Mouse (Mus musculus) intestine, postnatal 0 days (tissue): Measurements from ENCODE around the gene Naa35. TPM values are rescaled to one million over a fixed set of nuclear protein-coding genes. Genes with fewer than 3 reads are reported as not detected.

Experiments
- ATAC-seq: fragments of 200-750 bp; cut with Nextera tagmentation; 2 replicates; pipeline ENCODE4 v1.8.0; 2017; ENCODE audit warnings: mild to moderate bottlenecking, moderate TSS enrichment, moderate library complexity
- H3K27ac ChIP-seq: fragments of 300-500 bp; sonication (generic); 2 replicates; pipeline ENCODE4 v1.5.1; 2014; ENCODE audit warnings: mild to moderate bottlenecking, low read depth, low read length, moderate library complexity
- H3K27me3 ChIP-seq: fragments of 300-500 bp; sonication (generic); replicated peaks from 2 replicates; pipeline ENCODE4 v1.6.1; 2014; ENCODE audit warnings: low read length, mixed read lengths; ENCODE audit not compliant: control insufficient read depth, insufficient read depth
- H3K36me3 ChIP-seq: fragments of 300-500 bp; sonication (generic); 2 replicates; pipeline ENCODE4 v1.6.1; 2014; ENCODE audit warnings: mild to moderate bottlenecking, moderate library complexity; ENCODE audit not compliant: control insufficient read depth, insufficient read depth
- H3K4me1 ChIP-seq: fragments of 300-500 bp; sonication (generic); replicated peaks from 2 replicates; pipeline ENCODE4 v1.6.1; 2014; ENCODE audit warnings: antibody characterized with exemption, low read length, mixed read lengths; ENCODE audit not compliant: control insufficient read depth, insufficient read depth
- H3K4me2 ChIP-seq: fragments of 300-500 bp; sonication (generic); replicated peaks from 2 replicates; pipeline ENCODE4 v1.6.1; 2014; ENCODE audit warnings: low read depth, mild to moderate bottlenecking, moderate library complexity
- H3K4me3 ChIP-seq: fragments of 300-500 bp; sonication (generic); 2 replicates; pipeline ENCODE4 v1.5.1; 2014; ENCODE audit warnings: low read depth, low read length
- H3K9ac ChIP-seq: fragments of 300-500 bp; sonication (generic); 2 replicates; pipeline ENCODE4 v1.6.1; 2014; ENCODE audit warnings: mild to moderate bottlenecking, low read depth, low read length
- H3K9me3 ChIP-seq: fragments of 300-500 bp; sonication (generic); 2 replicates; pipeline ENCODE4 v1.6.1; 2016; ENCODE audit warnings: mixed run types; ENCODE audit not compliant: control insufficient read depth
- CTCF ChIP-seq: sonication (generic); IDR thresholded peaks from 2 replicates; pipeline ENCODE4 v1.5.1; 2016; ENCODE audit warnings: low read depth, mild to moderate bottlenecking, control low read depth, antibody characterized with exemption, moderate library complexity
- WGBS: fragments of 180-500 bp; shearing (Covaris S2); extraction: QIAGEN DNeasy Blood & Tissue Kit; methylation state at CpG from one replicate; pipeline ENCODE4 v1.1.7; 2014; 5-methylcytosine and 5-hydroxymethylcytosine counted together
- polyA plus RNA-seq: library from polyadenylated mRNA; unstranded; fragments of >200 nt; fragmentation: Nextera tagmentation; extraction: Ambion mirVana; gene quantifications from 2 replicates; pipeline ENCODE4 v1.2.1, GENCODE M21; 2015

Gene Naa35
- polyA plus RNA-seq, 1 experiment from 2014 or later: 39.8 TPM

DNA sequence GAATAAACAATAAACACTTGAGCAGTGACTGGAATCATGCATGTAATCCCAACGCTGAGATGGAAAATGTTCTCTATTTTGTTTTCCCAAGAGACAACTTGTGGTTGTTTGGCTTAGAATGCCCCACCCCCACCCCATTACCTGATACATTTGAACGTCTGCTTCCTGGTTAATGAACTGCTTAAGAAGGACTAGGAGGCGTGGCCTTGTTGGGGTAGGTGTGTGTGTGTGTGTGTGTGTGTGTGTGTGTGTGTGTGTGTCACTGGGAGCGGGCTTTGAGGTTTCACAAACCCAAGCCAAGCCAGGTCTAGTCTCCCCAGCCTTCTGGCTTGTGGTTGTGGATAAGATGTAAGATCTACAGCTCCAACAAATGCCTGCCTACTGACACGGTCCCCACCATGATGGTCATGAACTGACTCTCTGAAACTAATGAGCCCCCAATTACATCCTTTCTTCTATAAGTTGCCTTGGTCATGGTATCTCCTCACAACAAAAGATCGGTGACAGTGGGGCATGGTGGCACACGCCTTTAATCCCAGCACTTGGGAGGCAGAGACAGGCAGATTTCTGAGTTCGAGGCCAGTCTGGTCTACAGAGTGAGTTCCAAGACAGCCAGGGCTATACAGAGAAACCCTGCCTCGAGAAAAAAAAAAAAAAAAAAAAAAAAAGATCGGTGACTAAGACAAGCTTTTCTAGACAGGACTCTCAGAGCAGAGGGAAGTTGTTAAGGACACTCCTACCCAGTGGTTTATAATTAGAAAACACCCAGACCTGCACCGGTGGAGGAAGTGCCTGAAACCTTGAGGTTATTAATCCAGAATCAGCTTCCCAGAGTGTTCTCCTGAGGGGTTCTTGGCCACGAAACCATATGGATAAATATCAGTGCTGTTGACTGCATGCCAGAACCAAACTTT is 91.5 kb downstream of the Naa35 start:
- TF ChIP-seq CTCF: no peak
- Histone ChIP-seq H3K9me3 (no peaks in the 10 kb centered on the region), H3K4me3 (no peak overlapping the region), H3K36me3 (no peaks in the 10 kb centered on the region), H3K9ac (no peak overlapping the region), H3K4me2 (no peak overlapping the region), H3K27ac (no peak overlapping the region), H3K4me1 (no peaks in the 10 kb centered on the region), H3K27me3 (no peaks in the 10 kb centered on the region)
- 67% methylated on average over 12 of the region's 12 CpGs for WGBS
- ATAC-seq: no peak

DNA sequence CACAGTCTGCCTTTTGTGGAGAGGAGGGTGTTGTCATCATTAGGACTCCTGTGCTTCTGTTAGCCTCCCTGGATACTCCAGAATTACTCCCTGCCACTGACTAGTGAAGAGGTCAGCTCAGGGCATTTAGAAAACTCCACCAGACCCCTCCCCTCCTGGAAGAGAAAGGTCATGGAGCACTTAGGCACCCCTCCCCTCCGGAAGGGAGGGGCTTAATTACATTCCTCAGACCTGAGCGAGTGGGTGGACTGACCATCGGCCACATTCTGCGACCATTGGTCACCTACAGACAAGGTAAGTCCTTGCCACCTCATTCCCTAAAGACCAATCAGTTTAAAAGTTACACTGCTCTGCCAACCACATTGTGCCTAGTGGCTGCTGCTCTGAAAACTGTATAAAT is 94.2 kb downstream of the Naa35 start:
- no peak for TF ChIP-seq CTCF
- no peaks in the 10 kb centered on the region for H3K4me1 ChIP-seq
- H3K36me3 ChIP-seq: no peaks in the 10 kb centered on the region
- H3K9ac ChIP-seq: no peak overlapping the region
- no peak for ATAC-seq
- no peak overlapping the region for H3K4me2 ChIP-seq
- 36% methylated on average over 4 of the region's 4 CpGs for WGBS
- 0 out of 2 replicates have a peak, but pooled peaks cover 5% of the 10 kb centered on the region for H3K27me3 ChIP-seq
- H3K9me3 ChIP-seq: no peaks in the 10 kb centered on the region
- no peak overlapping the region for H3K4me3 ChIP-seq
- H3K27ac ChIP-seq: no peak overlapping the region

GRCm38 (mm10) chr13:59679908-59680307 is 94.8 kb downstream of the Naa35 start:
- no peaks in the 10 kb centered on the region for H3K9me3 ChIP-seq
- WGBS: 69% methylated on average over 4 of the region's 4 CpGs
- H3K4me2 ChIP-seq: no peak overlapping the region
- ATAC-seq: no peak
- no peaks in the 10 kb centered on the region for H3K36me3 ChIP-seq
- no peaks in the 10 kb centered on the region for H3K4me1 ChIP-seq
- H3K4me3 ChIP-seq: no peak overlapping the region
- H3K9ac ChIP-seq: no peak overlapping the region
- H3K27ac ChIP-seq: no peak overlapping the region
- 0 out of 2 replicates have a peak, but pooled peaks cover 5% of the 10 kb centered on the region for H3K27me3 ChIP-seq
- TF ChIP-seq CTCF: no peak

- ATAC-seq: peak; percentile 16; the same call in 1 of the 2 replicates
- no peaks in the 10 kb centered on the region for H3K4me1 ChIP-seq
- no peak for TF ChIP-seq CTCF
- H3K4me2 ChIP-seq: no peak overlapping the region
- H3K4me3 ChIP-seq: no peak overlapping the region
- WGBS: 22% methylated on average over 7 of the region's 7 CpGs
- no peaks in the 10 kb centered on the region for H3K9me3 ChIP-seq
- no peak overlapping the region for H3K9ac ChIP-seq
- H3K27me3 ChIP-seq: 0 out of 2 replicates have a peak, but pooled peaks cover 5% of the 10 kb centered on the region
- H3K36me3 ChIP-seq: no peaks in the 10 kb centered on the region
- H3K27ac ChIP-seq: no peak overlapping the region
These were observed 97.6 kb downstream of the Naa35 start for GRCm38 (mm10) chr13:59682629-59683028.

GRCm38 (mm10) chr13:59685236-59685635 is 100.2 kb downstream of the Naa35 start:
- WGBS: 78% methylated on average over 3 of the region's 3 CpGs
- no peak for TF ChIP-seq CTCF
- Histone ChIP-seq H3K36me3 (no peaks in the 10 kb centered on the region), H3K9me3 (no peaks in the 10 kb centered on the region), H3K4me3 (no peak overlapping the region), H3K9ac (no peak overlapping the region), H3K4me2 (no peak overlapping the region), H3K27me3 (0 out of 2 replicates have a peak, but pooled peaks cover 5% of the 10 kb centered on the region), H3K4me1 (no peaks in the 10 kb centered on the region), H3K27ac (no peak overlapping the region)
- ATAC-seq: no peak

Other genes with a start within 250 kb of the Naa35 start
- gene Agtpbp1, start within 50 bp of the Naa35 start, polyA plus RNA-seq: 7.3 TPM in 2 replicates
- gene Golm1, start 90.6 kb downstream of the Naa35 start, polyA plus RNA-seq: 29.6 and 34.3 TPM in 2 replicates
- not detected in 2 replicates for gene 4921517D22Rik, start 108.8 kb downstream of the Naa35 start, polyA plus RNA-seq
- not detected in 2 replicates for gene Spata31d1a, start 125.1 kb downstream of the Naa35 start, polyA plus RNA-seq
- not detected in 2 replicates for gene Spata31d1b, start 127.0 kb downstream of the Naa35 start, polyA plus RNA-seq
- not detected in 2 replicates for gene Spata31d1d, start 146.5 kb downstream of the Naa35 start, polyA plus RNA-seq
- not detected in 2 replicates for gene 1700014D04Rik, start 161.5 kb downstream of the Naa35 start, polyA plus RNA-seq
- 81.4 and 84.5 TPM in 2 replicates for gene Isca1, start 184.6 kb downstream of the Naa35 start, polyA plus RNA-seq
- not detected in 2 replicates for gene Gm49354, start 197.0 kb downstream of the Naa35 start, polyA plus RNA-seq
- 50.1 and 55.4 TPM in 2 replicates for gene Tut7, start 237.9 kb downstream of the Naa35 start, polyA plus RNA-seq